8 mouse cellular contexts compared by ENCODE assay signal in genomic region chr13:26154701-26155471, GRCm38 (mm10).
DNase-seq lines count a peak whose midpoint lies in the region; ATAC-seq and TF ChIP-seq lines count a peak whose summit lies in the region.

No protein-coding gene starts in this region.

- ATAC-seq in heart, postnatal 0 days (ENCODE audit: insufficient read depth, low read depth), result peak; percentile 49; the same call in 1 of the 2 replicates
- peak; percentile 95 for ATAC-seq in midbrain, postnatal 0 days (ENCODE audit: low FRiP score)

- DNase-seq in cerebellum, adult 11-12 months, result peak; percentile 92
- peak; percentile 87 for DNase-seq in embryo, embryonic 11 days
- peak; percentile 13 for DNase-seq in heart, postnatal 0 days (ENCODE audit: low spot score)
- DNase-seq in layer of hippocampus, postnatal 36 days, result peak; percentile 86 to 87
- DNase-seq in midbrain, postnatal 0 days (ENCODE audit: low spot score), result peak; percentile 98
- DNase-seq in telencephalon, adult 2 months (ENCODE audit: low read depth, low spot score), result peak; percentile 67
- no peak for DNase-seq in kidney, postnatal 25 days
- DNase-seq in c-Kit-positive CD71-positive TER-119-positive erythroid progenitor cells, embryonic 14.5 days (ENCODE audit: low spot score), result no peak

- no peak overlapping the region for H3K27ac ChIP-seq in heart, postnatal 0 days (ENCODE audit: low read depth)
- 0 out of 2 replicates have a peak overlapping the region, but pooled peaks have one; percentile 47 for H3K27ac ChIP-seq in midbrain, postnatal 0 days (ENCODE audit: low read depth, low read length)

- WGBS in heart, postnatal 0 days, result 24% methylated on average over 12 of the region's 12 CpGs
- WGBS in midbrain, postnatal 0 days, result 20% methylated on average over 12 of the region's 12 CpGs

- H3K9me3 ChIP-seq in heart, postnatal 0 days (replicated peaks; ENCODE audit: control insufficient read depth, low read length), result no peaks in the 10 kb centered on the region
- no peaks in the 10 kb centered on the region for H3K9me3 ChIP-seq in midbrain, postnatal 0 days (ENCODE audit: low read length)

- H3K4me1 ChIP-seq in heart, postnatal 0 days (ENCODE audit: control insufficient read depth, insufficient read depth), result no peaks in the 10 kb centered on the region; the same call in 1 of the 2 replicates
- no peaks in the 10 kb centered on the region for H3K4me1 ChIP-seq in midbrain, postnatal 0 days (ENCODE audit: insufficient read depth, low read length)

- H3K27me3 ChIP-seq in heart, postnatal 0 days (ENCODE audit: control insufficient read depth, insufficient read depth, low read length), result no peaks in the 10 kb centered on the region
- no peaks in the 10 kb centered on the region for H3K27me3 ChIP-seq in midbrain, postnatal 0 days (ENCODE audit: insufficient read depth, low read length)

- no peak for TF ChIP-seq EP300 in heart, postnatal 0 days (IDR thresholded peaks at IDR 0.05; ENCODE audit: low read depth)

- H3K36me3 ChIP-seq in heart, postnatal 0 days (replicated peaks; ENCODE audit: control insufficient read depth, insufficient read depth, low read length), result no peaks in the 10 kb centered on the region
- no peaks in the 10 kb centered on the region for H3K36me3 ChIP-seq in midbrain, postnatal 0 days (ENCODE audit: insufficient read depth, low read length)

- no peak for TF ChIP-seq CTCF in heart, postnatal 0 days (IDR thresholded peaks at IDR 0.05; ENCODE audit: low read depth)
- TF ChIP-seq CTCF in midbrain, postnatal 0 days (IDR thresholded peaks at IDR 0.05), result no peak

- no peak overlapping the region for H3K9ac ChIP-seq in heart, postnatal 0 days (replicated peaks; ENCODE audit: low read depth, low read length)
- H3K9ac ChIP-seq in midbrain, postnatal 0 days (replicated peaks; ENCODE audit: low read length, poor library complexity, severe bottlenecking), result no peak overlapping the region

- H3K4me3 ChIP-seq in heart, postnatal 0 days (ENCODE audit: low read depth, low read length), result no peak overlapping the region
- H3K4me3 ChIP-seq in midbrain, postnatal 0 days (ENCODE audit: low read depth, low read length), result no peak overlapping the region

- no peak overlapping the region for H3K4me2 ChIP-seq in heart, postnatal 0 days (ENCODE audit: low read depth, low read length)
- H3K4me2 ChIP-seq in midbrain, postnatal 0 days (ENCODE audit: low read depth, low read length, poor library complexity, severe bottlenecking), result no peak overlapping the region

Comparison
In these comparisons a context has a peak if more than half of its experiments do, and no peak if none do; other contexts are left out.
1. DNase-seq: peak in cerebellum, adult 11-12 months (single experiment), embryo, embryonic 11 days (single experiment), heart, postnatal 0 days (single experiment), layer of hippocampus, postnatal 36 days (2 of 2), midbrain, postnatal 0 days (single experiment) and telencephalon, adult 2 months (single experiment); none in kidney, postnatal 25 days (0 of 2) and c-Kit-positive CD71-positive TER-119-positive erythroid progenitor cells, embryonic 14.5 days (single experiment).